ENCODE assay signal across 10 mouse cellular contexts in genomic region chr11:80623038-80623380, GRCm38 (mm10).
DNase-seq lines count a peak whose midpoint lies in the region; ATAC-seq lines count a peak whose summit lies in the region.
"Had no signal": no experiment of that assay in that cellular context is flagged by ENCODE, and none has a peak within 500 bp of the region (broad histone marks: within the 10 kb centered on the region; RNA-seq: fewer than 3 reads in every experiment).

No protein-coding gene starts in this region.

- ATAC-seq in forebrain, embryonic 13.5 days: peak; percentile 87
- ATAC-seq in midbrain, embryonic 16.5 days: peak; percentile 92
- no peak for ATAC-seq in heart, embryonic 11.5 days (replicated peaks; ENCODE audit: insufficient number of reproducible peaks, low FRiP score, low TSS enrichment)

- no peaks in the 10 kb centered on the region for H3K9me3 ChIP-seq in forebrain, embryonic 13.5 days (replicated peaks)
- H3K9me3 ChIP-seq in midbrain, embryonic 16.5 days (replicated peaks; ENCODE audit: control insufficient read depth, low read length, poor library complexity, severe bottlenecking): no peaks in the 10 kb centered on the region
- H3K9me3 ChIP-seq in heart, embryonic 11.5 days (replicated peaks; ENCODE audit: control insufficient read depth, low read length): no peaks in the 10 kb centered on the region

- no peak overlapping the region for H3K9ac ChIP-seq in forebrain, embryonic 13.5 days
- H3K9ac ChIP-seq in midbrain, embryonic 16.5 days (ENCODE audit: low read depth, low read length): peak overlapping the region; percentile 35; the same call in 1 of the 2 replicates
- H3K9ac ChIP-seq in heart, embryonic 11.5 days (ENCODE audit: low read depth, low read length): no peak overlapping the region

- peak overlapping the region; percentile 19 for H3K4me3 ChIP-seq in forebrain, embryonic 13.5 days
- peak overlapping the region; percentile 13 for H3K4me3 ChIP-seq in midbrain, embryonic 16.5 days (ENCODE audit: low read depth, low read length)
- no peak overlapping the region for H3K4me3 ChIP-seq in heart, embryonic 11.5 days (ENCODE audit: low read depth, low read length)

- peak; percentile 3 for DNase-seq in R1 (ENCODE audit: low read depth, low spot score)
- DNase-seq in layer of hippocampus, adult 9-10 months (ENCODE audit: low spot score): peak; percentile 61
- DNase-seq in heart, postnatal 14 days: no peak
- DNase-seq in gastrocnemius, postnatal 25 days: no peak
- DNase-seq in urinary bladder, adult 2 months (ENCODE audit: low spot score): no peak
- DNase-seq: kidney, adult 11 months had no signal

- 3% methylated on average over 7 of the region's 7 CpGs for WGBS in forebrain, embryonic 13.5 days
- WGBS in midbrain, embryonic 16.5 days: 2% methylated on average over 7 of the region's 7 CpGs
- WGBS in heart, embryonic 11.5 days (ENCODE audit: insufficient replicate concordance): 50% methylated on average over 7 of the region's 7 CpGs

- H3K36me3 ChIP-seq in forebrain, embryonic 13.5 days (ENCODE audit: poor library complexity, severe bottlenecking): no peaks in the 10 kb centered on the region
- no peaks in the 10 kb centered on the region for H3K36me3 ChIP-seq in midbrain, embryonic 16.5 days (ENCODE audit: control insufficient read depth, insufficient read depth, low read length)
- H3K36me3 ChIP-seq in heart, embryonic 11.5 days (ENCODE audit: control insufficient read depth, insufficient read depth, low read length): no peaks in the 10 kb centered on the region

- H3K4me2 ChIP-seq in forebrain, embryonic 13.5 days: peak overlapping the region; percentile 53
- H3K4me2 ChIP-seq in midbrain, embryonic 16.5 days (ENCODE audit: low read length): peak overlapping the region; percentile 53
- H3K4me2 ChIP-seq in heart, embryonic 11.5 days: no peak overlapping the region

- H3K27me3 ChIP-seq in forebrain, embryonic 13.5 days: peaks cover 55% of the 10 kb centered on the region
- no peaks in the 10 kb centered on the region for H3K27me3 ChIP-seq in midbrain, embryonic 16.5 days (ENCODE audit: control insufficient read depth, insufficient read depth, low read depth, low read length)
- H3K27me3 ChIP-seq in heart, embryonic 11.5 days (ENCODE audit: control insufficient read depth, insufficient read depth, low read length): no peaks in the 10 kb centered on the region

- H3K27ac ChIP-seq in forebrain, embryonic 13.5 days: peak overlapping the region; percentile 97
- peak overlapping the region; percentile 94 for H3K27ac ChIP-seq in midbrain, embryonic 16.5 days (ENCODE audit: low read length)
- H3K27ac ChIP-seq in heart, embryonic 11.5 days (ENCODE audit: low read depth, low read length): no peak overlapping the region
- H3K27ac ChIP-seq: macrophage had no signal

- peaks cover 22% of the 10 kb centered on the region for H3K4me1 ChIP-seq in forebrain, embryonic 13.5 days
- peaks cover 19% of the 10 kb centered on the region for H3K4me1 ChIP-seq in midbrain, embryonic 16.5 days (ENCODE audit: control insufficient read depth, insufficient read depth, low read length)
- H3K4me1 ChIP-seq in heart, embryonic 11.5 days (ENCODE audit: control insufficient read depth, insufficient read depth, low read length): peaks cover 3% of the 10 kb centered on the region; the same call in 1 of the 2 replicates

- intact Hi-C loops in heart, postnatal 14 days (cut with DNase I): no loop called here

Comparison
In these comparisons a context has a peak if more than half of its experiments do, and no peak if none do; other contexts are left out.
1. DNase-seq: peak in R1 (single experiment) and layer of hippocampus, adult 9-10 months (single experiment); none in heart, postnatal 14 days (0 of 2), gastrocnemius, postnatal 25 days (single experiment) and urinary bladder, adult 2 months (single experiment).